Mouse (Mus musculus) layer of hippocampus, adult 11-12 months (tissue): ENCODE measurements around the gene Ahcyl2.

Experiments
- DNase-seq: peaks from one replicate; pipeline ENCODE4 v3.0.0; 2022; ENCODE audit warnings: low spot score

Ahcyl2 gene

GRCm38 (mm10) chr6:29770672-29771321 lies 3.0 kb downstream of the Ahcyl2 start:
- no peak for DNase-seq

- DNase-seq: peak; percentile 26
Observed at GRCm38 (mm10) chr6:29772236-29772635, 4.4 kb downstream of the Ahcyl2 start.

- no peak for DNase-seq
Observed at GRCm38 (mm10) chr6:29774161-29774560, 6.3 kb downstream of the Ahcyl2 start.

- peak; percentile 61 for DNase-seq
Observed at GRCm38 (mm10) chr6:29775609-29776008, 7.8 kb downstream of the Ahcyl2 start.

- no peak for DNase-seq
Observed at GRCm38 (mm10) chr6:29776542-29777237, 8.9 kb downstream of the Ahcyl2 start.

GRCm38 (mm10) chr6:29777238-29777555 lies 9.4 kb downstream of the Ahcyl2 start:
- DNase-seq: no peak

GRCm38 (mm10) chr6:29780082-29780481 lies 12.3 kb downstream of the Ahcyl2 start:
- no peak for DNase-seq

GRCm38 (mm10) chr6:29780571-29780970 lies 12.8 kb downstream of the Ahcyl2 start:
- DNase-seq: no peak

GRCm38 (mm10) chr6:29782239-29782638 lies 14.4 kb downstream of the Ahcyl2 start:
- no peak for DNase-seq

GRCm38 (mm10) chr6:29783960-29784359 lies 16.1 kb downstream of the Ahcyl2 start:
- DNase-seq: no peak

- DNase-seq: no peak
Observed at GRCm38 (mm10) chr6:29784413-29785021, 16.7 kb downstream of the Ahcyl2 start.

GRCm38 (mm10) chr6:29785759-29786158 lies 17.9 kb downstream of the Ahcyl2 start:
- no peak for DNase-seq

GRCm38 (mm10) chr6:29788779-29789350 lies 21.1 kb downstream of the Ahcyl2 start:
- no peak for DNase-seq

GRCm38 (mm10) chr6:29790014-29790698 lies 22.3 kb downstream of the Ahcyl2 start:
- DNase-seq: no peak

GRCm38 (mm10) chr6:29793520-29793919 lies 25.7 kb downstream of the Ahcyl2 start:
- no peak for DNase-seq

GRCm38 (mm10) chr6:29794582-29794981 lies 26.8 kb downstream of the Ahcyl2 start:
- no peak for DNase-seq

- DNase-seq: no peak
Observed at GRCm38 (mm10) chr6:29802979-29803378, 35.2 kb downstream of the Ahcyl2 start.

GRCm38 (mm10) chr6:29804006-29804405 lies 36.2 kb downstream of the Ahcyl2 start:
- no peak for DNase-seq

- DNase-seq: peak; percentile 48
Observed at GRCm38 (mm10) chr6:29805381-29805780, 37.6 kb downstream of the Ahcyl2 start.

GRCm38 (mm10) chr6:29812076-29812475 lies 44.3 kb downstream of the Ahcyl2 start:
- DNase-seq: no peak

GRCm38 (mm10) chr6:29812651-29813050 lies 44.8 kb downstream of the Ahcyl2 start:
- DNase-seq: peak; percentile 50

- peak; percentile 44 for DNase-seq
Observed at GRCm38 (mm10) chr6:29814616-29815015, 46.8 kb downstream of the Ahcyl2 start.
